Mouse (Mus musculus) kidney, postnatal 14 days (tissue): Measurements from ENCODE around the gene Fyb2.

Experiments used
- DNase-seq: peaks from one replicate; pipeline ENCODE4 v3.0.0; 2022; ENCODE audit warnings: mixed read lengths

Gene Fyb2

GRCm38 (mm10) chr4:105015496-105015895 is 102.2 kb downstream of the Fyb2 start:
- no peak for DNase-seq

GRCm38 (mm10) chr4:105016006-105016613 is 102.9 kb downstream of the Fyb2 start:
- no peak for DNase-seq

GRCm38 (mm10) chr4:105027278-105027677 is 114.0 kb downstream of the Fyb2 start:
- DNase-seq = no peak

GRCm38 (mm10) chr4:105031104-105031503 is 117.8 kb downstream of the Fyb2 start:
- no peak for DNase-seq

GRCm38 (mm10) chr4:105033153-105033552 is 119.9 kb downstream of the Fyb2 start:
- peak; percentile 25 for DNase-seq

GRCm38 (mm10) chr4:105034259-105034658 is 121.0 kb downstream of the Fyb2 start:
- DNase-seq = no peak

- DNase-seq = no peak
These were observed 136.8 kb downstream of the Fyb2 start for GRCm38 (mm10) chr4:105050041-105050440.

- no peak for DNase-seq
These were observed 138.0 kb downstream of the Fyb2 start for GRCm38 (mm10) chr4:105051291-105051690.
